Mouse (Mus musculus) testis, adult 2 months (tissue): ENCODE measurements around the gene Sac3d1. TPM values are rescaled to one million over a fixed set of nuclear protein-coding genes. Genes with fewer than 3 reads are reported as not detected.
"Not testable (repeated sequence)": the region's sequence is repeated elsewhere in the genome, so short reads cannot be mapped to it uniquely, and the experiment has no call there.

ENCODE experiments used
- H3K27ac ChIP-seq: fragments of 200-500 bp; 2 replicates; pipeline ENCODE4 v1.5.1; 2012; ENCODE audit warnings: low read depth, low read length; ENCODE audit not compliant: control insufficient read depth, insufficient read depth
- H3K27me3 ChIP-seq: fragments of 200-500 bp; 2 replicates; pipeline ENCODE4 v1.6.1; 2012; ENCODE audit warnings: mild to moderate bottlenecking, low read length, moderate library complexity; ENCODE audit not compliant: control insufficient read depth, insufficient read depth
- H3K36me3 ChIP-seq: fragments of 200-500 bp; 2 replicates; pipeline ENCODE4 v1.6.1; 2012; ENCODE audit warnings: mild to moderate bottlenecking, low read length; ENCODE audit not compliant: control insufficient read depth, insufficient read depth
- H3K4me1 ChIP-seq: fragments of 200-500 bp; 2 replicates; pipeline ENCODE4 v1.6.1; 2012; ENCODE audit warnings: low read length; ENCODE audit not compliant: control insufficient read depth, insufficient read depth
- H3K4me3 ChIP-seq: fragments of 200-500 bp; 2 replicates; pipeline ENCODE4 v1.5.1; 2012; ENCODE audit warnings: low read depth, mild to moderate bottlenecking, low read length, moderate library complexity, mixed read lengths; ENCODE audit not compliant: control insufficient read depth
- CTCF ChIP-seq: fragments of 200-500 bp; IDR thresholded peaks from 2 replicates; pipeline ENCODE4 v1.5.1; 2012; ENCODE audit warnings: low read depth, mild to moderate bottlenecking, inconsistent platforms, low read length, moderate library complexity; ENCODE audit not compliant: control insufficient read depth, insufficient read depth, insufficient replicate concordance
- POLR2A ChIP-seq: fragments of 200-500 bp; IDR thresholded peaks from 2 replicates; pipeline ENCODE4 v1.6.1; 2012; ENCODE audit warnings: low read depth, mild to moderate bottlenecking, inconsistent platforms, low read length, moderate library complexity; ENCODE audit not compliant: control insufficient read depth
- polyA plus RNA-seq: library from polyadenylated mRNA; depleted of rRNA; stranded (reverse); fragments of >200 nt; gene quantifications from 2 replicates; pipeline ENCODE4 v1.2.3, GENCODE M21; 2012

The Sac3d1 gene
- polyA plus RNA-seq, 1 experiment: 22.3 TPM

DNA sequence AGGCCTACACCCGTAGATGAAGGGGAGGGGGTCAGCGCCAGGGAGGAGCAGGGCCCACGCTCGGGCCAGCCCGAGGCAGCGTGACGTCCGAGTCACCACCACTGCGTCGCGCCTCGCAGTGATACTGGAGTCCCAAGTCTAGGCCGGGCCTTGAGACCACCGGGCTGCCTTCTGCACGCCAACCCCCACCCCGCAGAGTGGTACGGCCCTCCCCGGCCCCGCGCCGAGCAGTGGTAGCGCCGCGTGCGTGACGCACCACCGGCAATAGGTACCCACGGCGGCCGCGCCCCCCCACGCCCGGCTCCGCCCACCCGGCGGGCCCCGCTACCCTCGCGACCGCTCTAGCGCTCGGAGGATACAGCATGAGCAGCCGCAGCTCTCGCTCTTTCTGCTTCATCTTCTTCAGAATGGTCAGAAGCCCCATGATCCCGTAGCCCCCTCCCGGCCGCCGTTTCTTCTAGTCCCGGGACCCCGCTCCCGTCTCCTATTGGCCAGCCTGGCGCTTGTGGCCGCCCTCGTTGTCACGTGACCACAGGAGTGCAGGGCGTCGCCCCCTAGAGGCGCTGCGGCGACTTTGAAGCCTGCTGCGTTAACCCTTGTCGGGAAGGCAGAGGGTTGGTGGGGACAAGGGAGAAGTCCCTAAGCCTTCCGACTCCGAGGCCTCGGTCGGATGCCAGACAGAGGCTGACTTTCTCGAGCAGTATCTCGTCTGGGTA, 22.4 kb upstream of the Sac3d1 start, which contains the start of gene Batf2:
Gene Batf2, plus strand, starts transcription at position 306 of the 716 bp plus-strand sequence.
- TF ChIP-seq POLR2A (peak; percentile 73; the same call in 1 of the 2 replicates), CTCF (peak; percentile 74)
- H3K4me3 ChIP-seq: peak within 1 kb of the TSS; percentile 97
- H3K4me1 ChIP-seq: peaks cover 7% of the 10 kb centered on the region
- no peaks in the 10 kb centered on the region for H3K27me3 ChIP-seq
- no peaks in the 10 kb centered on the region for H3K36me3 ChIP-seq
- H3K27ac ChIP-seq: peak within 1 kb of the TSS; percentile 97

DNA sequence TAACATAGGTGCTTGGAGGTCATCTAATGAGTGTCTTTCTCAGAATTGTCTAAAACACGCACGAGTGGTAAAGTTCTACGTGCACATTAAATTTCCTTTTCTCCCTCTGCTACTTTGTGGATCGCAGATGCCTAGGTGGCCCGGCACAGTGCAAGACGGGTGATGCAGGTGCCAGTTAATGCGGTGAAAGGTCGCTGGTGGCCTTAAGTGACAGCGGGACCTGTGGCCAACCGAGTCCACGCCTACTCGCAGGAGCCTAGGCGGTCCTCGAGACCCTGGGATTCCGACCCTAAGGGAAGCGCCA, 21.9 kb upstream of the Sac3d1 start:
- H3K36me3 ChIP-seq: no peaks in the 10 kb centered on the region
- peak overlapping the region; percentile 97 for H3K27ac ChIP-seq
- TF ChIP-seq CTCF: no peak
- peaks cover 7% of the 10 kb centered on the region for H3K4me1 ChIP-seq
- peak overlapping the region; percentile 97 for H3K4me3 ChIP-seq
- H3K27me3 ChIP-seq: no peaks in the 10 kb centered on the region

DNA sequence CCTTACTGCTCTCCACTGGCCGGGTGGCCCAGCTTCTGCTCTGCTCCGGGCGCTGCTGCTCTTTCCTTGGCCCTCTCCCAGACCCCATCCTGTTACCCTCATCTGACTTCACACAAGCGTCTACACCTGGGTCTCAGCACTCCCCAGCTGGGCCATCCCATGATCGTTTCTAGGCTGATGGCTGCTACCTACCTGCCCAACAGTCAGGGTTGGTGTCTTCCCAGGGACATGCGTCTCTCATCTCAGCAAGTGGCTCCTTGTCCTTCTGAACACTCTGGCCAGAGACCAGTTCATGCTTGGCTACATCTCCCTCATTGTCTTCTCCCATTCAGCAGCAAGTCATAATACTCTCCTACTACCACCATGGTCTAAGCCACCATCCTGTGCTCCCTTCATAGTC, 21.3 kb upstream of the Sac3d1 start:
- H3K27ac ChIP-seq: no peak overlapping the region
- H3K4me1 ChIP-seq: peaks cover 7% of the 10 kb centered on the region
- peak overlapping the region; percentile 97 for H3K4me3 ChIP-seq
- H3K36me3 ChIP-seq: no peaks in the 10 kb centered on the region
- no peaks in the 10 kb centered on the region for H3K27me3 ChIP-seq
- no peak for TF ChIP-seq CTCF

DNA sequence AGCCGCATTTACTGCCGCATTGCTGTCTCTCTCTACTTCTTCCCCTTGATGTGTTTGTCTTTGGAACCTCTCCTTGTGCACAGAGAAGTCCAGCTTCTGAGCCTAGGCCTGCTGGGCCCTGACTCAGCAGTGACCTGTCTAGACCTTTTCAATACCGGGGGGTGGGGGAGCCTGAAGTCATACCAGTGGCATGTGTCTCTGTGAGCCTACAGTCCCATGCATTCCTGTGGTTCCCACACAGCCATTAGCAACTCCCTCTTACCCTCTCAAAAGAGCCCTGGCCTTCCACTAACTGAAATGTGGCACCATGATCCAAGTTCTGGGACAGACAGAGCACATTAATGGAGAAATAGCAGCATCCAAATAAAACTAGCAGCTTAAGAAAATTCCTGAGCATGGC, 17.9 kb upstream of the Sac3d1 start:
- no peak overlapping the region for H3K4me3 ChIP-seq
- H3K36me3 ChIP-seq: no peaks in the 10 kb centered on the region
- TF ChIP-seq POLR2A (no peak), CTCF (no peak)
- peaks cover 6% of the 10 kb centered on the region for H3K4me1 ChIP-seq
- no peaks in the 10 kb centered on the region for H3K27me3 ChIP-seq
- H3K27ac ChIP-seq: no peak overlapping the region

DNA sequence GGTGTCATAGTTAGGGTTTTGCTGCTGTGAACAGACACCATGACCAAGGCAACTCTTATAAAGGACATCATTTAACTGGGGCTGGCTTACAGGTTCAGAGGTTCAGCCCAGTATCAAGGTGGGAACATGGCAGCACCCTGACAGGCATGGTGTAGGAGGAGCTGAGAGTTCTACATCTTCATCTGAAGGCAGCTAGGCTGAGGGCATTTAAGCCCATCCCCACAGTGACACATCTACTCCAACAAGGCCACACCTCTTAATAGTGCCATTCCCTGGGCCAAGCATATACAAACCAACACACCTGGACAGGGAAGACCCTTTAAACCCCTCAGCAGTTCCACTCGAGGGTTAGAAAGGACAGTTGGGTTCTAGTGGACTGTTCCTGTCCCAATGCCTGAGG, 14.7 kb upstream of the Sac3d1 start:
- H3K27me3 ChIP-seq, H3K4me1 ChIP-seq, H3K4me3 ChIP-seq, H3K27ac ChIP-seq, H3K36me3 ChIP-seq: not testable (repeated sequence)

DNA sequence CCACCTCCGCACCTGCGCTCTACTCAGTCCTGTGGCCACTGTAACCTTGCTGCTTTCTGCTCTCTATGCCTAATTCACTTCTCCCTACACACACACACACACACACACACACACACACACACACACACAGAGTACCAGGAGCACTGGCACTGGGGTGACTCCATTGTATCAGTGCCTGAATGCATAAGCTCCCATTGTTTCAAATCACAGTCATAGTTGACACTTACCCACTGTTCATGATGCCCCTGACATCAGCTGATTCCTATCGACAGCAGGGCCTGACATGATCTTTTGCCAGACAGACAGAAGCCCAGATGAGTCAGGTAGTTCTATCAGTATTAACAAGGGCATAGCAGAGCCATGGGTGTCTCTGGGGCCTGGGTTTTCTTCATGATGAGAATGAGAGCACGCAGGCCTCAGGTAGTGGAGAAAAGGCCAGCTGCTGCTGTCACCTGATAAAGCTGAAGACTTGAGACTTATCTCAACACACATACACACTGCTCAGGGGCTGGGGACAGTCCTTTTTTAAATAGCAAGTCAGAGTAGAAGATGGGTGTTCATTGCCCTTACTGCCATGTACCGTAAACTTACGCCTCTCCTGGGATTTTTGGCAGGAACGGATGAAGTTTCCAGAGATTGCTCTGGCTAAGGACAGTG, 13.8 kb upstream of the Sac3d1 start:
- Histone ChIP-seq H3K4me1 (no peaks in the 10 kb centered on the region), H3K27ac (no peak overlapping the region), H3K27me3 (no peaks in the 10 kb centered on the region), H3K4me3 (no peak overlapping the region), H3K36me3 (no peaks in the 10 kb centered on the region)
- no peak for TF ChIP-seq POLR2A
- no peak for TF ChIP-seq CTCF

DNA sequence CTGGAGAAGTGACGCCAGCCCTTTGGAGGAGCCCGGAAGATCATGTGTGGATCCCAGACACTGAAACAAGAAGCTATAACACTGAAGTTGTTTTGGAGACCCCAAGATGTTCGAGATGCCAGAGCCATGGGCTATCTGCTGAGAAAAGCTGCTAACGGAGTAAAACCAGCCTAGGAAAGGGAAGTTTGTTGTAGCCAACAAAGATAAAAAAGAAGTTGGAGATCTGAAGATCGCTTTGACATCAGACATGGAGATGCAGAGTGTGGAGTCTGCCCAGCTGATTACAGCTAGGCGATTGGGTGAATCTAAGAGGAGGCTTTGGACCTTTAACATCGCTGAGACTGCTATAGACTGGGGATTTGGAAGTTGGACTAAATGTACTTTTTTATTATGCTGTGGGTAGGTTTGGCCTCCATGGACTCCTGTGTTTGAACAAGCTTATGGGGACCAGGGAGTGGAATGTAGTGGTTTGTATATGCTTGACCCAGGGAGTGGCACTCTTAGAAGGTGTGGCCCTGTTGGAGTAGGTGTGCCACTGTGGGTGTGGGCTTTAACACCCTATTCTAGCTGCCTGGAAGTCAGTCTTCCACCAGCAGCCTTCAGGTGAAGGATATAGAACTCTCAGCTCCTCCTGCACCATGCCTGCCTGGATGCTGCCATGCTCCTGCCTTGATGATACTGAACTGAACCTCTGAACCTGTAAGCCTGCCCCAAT, 12.1 kb upstream of the Sac3d1 start:
- H3K27me3 ChIP-seq, H3K4me1 ChIP-seq, H3K27ac ChIP-seq, H3K36me3 ChIP-seq, H3K4me3 ChIP-seq: not testable (repeated sequence)
